9 mouse cellular contexts compared by ENCODE assay signal in the genomic region with DNA sequence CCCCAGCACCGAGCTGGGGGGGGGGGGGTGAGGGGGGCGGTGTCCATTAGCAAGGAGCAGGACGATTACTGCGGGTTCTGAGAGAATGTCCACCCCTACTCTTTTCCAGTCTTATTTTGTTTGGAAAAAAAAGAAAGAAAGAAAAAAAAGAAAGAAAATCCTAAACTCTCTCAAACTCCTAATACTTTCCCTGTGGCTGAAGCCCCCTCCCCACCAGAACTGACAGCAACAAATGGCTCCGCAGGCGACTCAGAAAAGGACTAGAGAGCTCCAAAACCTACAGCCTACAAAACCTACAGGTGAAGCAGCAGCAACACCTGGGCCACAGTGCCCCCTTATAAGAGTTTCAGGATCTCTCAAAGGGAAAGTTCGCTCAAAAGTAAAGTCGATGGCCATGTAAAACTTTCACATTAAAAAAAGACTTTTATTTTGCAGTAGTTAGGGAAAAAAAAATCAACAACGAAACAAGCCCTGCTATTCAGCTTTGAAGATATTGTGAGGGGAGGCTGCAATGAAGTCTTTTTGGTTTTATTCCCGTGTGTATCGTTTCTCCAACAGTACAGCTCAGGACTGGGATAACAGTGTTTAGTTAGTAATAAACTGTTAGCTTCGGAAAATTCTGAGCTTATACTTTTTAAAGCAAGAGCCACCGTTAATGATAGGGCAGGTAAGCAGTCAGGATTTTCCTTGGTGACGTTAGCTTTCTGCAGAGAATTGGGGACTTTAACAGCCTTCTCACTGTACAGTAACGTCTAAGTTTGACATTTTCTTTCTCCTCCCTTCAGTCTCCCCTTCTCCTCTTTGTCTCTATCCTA. TPM values are rescaled to one million over a fixed set of nuclear protein-coding genes. Genes with fewer than 3 reads are reported as not detected.
DNase-seq lines count a peak whose midpoint lies in the region; ATAC-seq and TF ChIP-seq lines count a peak whose summit lies in the region.
"Had no signal": no experiment of that assay in that cellular context is flagged by ENCODE, and none has a peak within 500 bp of the region (broad histone marks: within the 10 kb centered on the region; RNA-seq: fewer than 3 reads in every experiment).

No protein-coding gene starts in this region.

- H3K27me3 ChIP-seq in heart, embryonic 15.5 days, result peaks cover 93% of the 10 kb centered on the region
- H3K27me3 ChIP-seq in E14TG2a.4 (ENCODE audit: insufficient read depth, low read length), result peaks cover 90% of the 10 kb centered on the region
- peaks cover 4% of the 10 kb centered on the region; the same call in 1 of the 2 replicates for H3K27me3 ChIP-seq in forebrain, embryonic 14.5 days (replicated peaks; ENCODE audit: control insufficient read depth, insufficient read depth, low read length)
- H3K27me3 ChIP-seq in liver, postnatal 0 days (ENCODE audit: insufficient read depth, low read length), result peaks cover 81% of the 10 kb centered on the region

- DNase-seq in heart, postnatal 25 days (ENCODE audit: low spot score), result no peak
- peak; percentile 58 for DNase-seq in forebrain, embryonic 14.5 days (ENCODE audit: low spot score)
- no peak for DNase-seq in liver, postnatal 0 days
- no peak for DNase-seq in cerebellum, adult 11 months
- no peak for DNase-seq in gastrocnemius, adult 2 months

- no peak for TF ChIP-seq EP300 in liver, postnatal 0 days (IDR thresholded peaks at IDR 0.05; ENCODE audit: low read depth)

- no peak for TF ChIP-seq CTCF in E14TG2a.4 (conservative IDR thresholded peaks at IDR 0.05; ENCODE audit: low read length)
- TF ChIP-seq CTCF in liver, postnatal 0 days (IDR thresholded peaks at IDR 0.05; ENCODE audit: low read depth), result no peak
- TF ChIP-seq CTCF in gastrocnemius, adult 2 months (IDR thresholded peaks at IDR 0.05), result no peak

- no peak overlapping the region for H3K27ac ChIP-seq in heart, embryonic 15.5 days
- H3K27ac ChIP-seq in forebrain, embryonic 14.5 days (ENCODE audit: low read depth, low read length), result peak overlapping the region; percentile 87
- no peak overlapping the region for H3K27ac ChIP-seq in liver, postnatal 0 days (ENCODE audit: low read depth)
- no peak overlapping the region for H3K27ac ChIP-seq in gastrocnemius, adult 2 months

- no peak for ATAC-seq in heart, embryonic 15.5 days (replicated peaks; ENCODE audit: insufficient number of reproducible peaks, insufficient read depth, low FRiP score, low read depth)
- no peak for ATAC-seq in forebrain, embryonic 14.5 days
- ATAC-seq in liver, postnatal 0 days, result no peak
- no peak for ATAC-seq in erythroblast, adult 5-6 weeks (replicated peaks; ENCODE audit: low FRiP score, poor library complexity, severe bottlenecking)

- H3K9me3 ChIP-seq in heart, embryonic 15.5 days (replicated peaks), result no peaks in the 10 kb centered on the region
- H3K9me3 ChIP-seq in E14TG2a.4 (ENCODE audit: low read length), result no peaks in the 10 kb centered on the region
- H3K9me3 ChIP-seq in forebrain, embryonic 14.5 days (replicated peaks; ENCODE audit: control insufficient read depth, low read length), result no peaks in the 10 kb centered on the region
- no peaks in the 10 kb centered on the region for H3K9me3 ChIP-seq in liver, postnatal 0 days (ENCODE audit: low read length)

- peaks cover 28% of the 10 kb centered on the region for H3K4me1 ChIP-seq in heart, embryonic 15.5 days (replicated peaks)
- peaks cover 54% of the 10 kb centered on the region for H3K4me1 ChIP-seq in E14TG2a.4 (replicated peaks; ENCODE audit: low read depth, low read length)
- peaks cover 20% of the 10 kb centered on the region for H3K4me1 ChIP-seq in forebrain, embryonic 14.5 days (ENCODE audit: control insufficient read depth, insufficient read depth, low read length)
- H3K4me1 ChIP-seq in liver, postnatal 0 days (ENCODE audit: insufficient read depth), result no peaks in the 10 kb centered on the region

- WGBS in heart, embryonic 15.5 days, result 2% methylated on average over 15 of the region's 15 CpGs
- WGBS in forebrain, embryonic 14.5 days, result 2% methylated on average over 15 of the region's 15 CpGs
- WGBS in liver, postnatal 0 days (ENCODE audit: insufficient replicate concordance), result 4% methylated on average over 15 of the region's 15 CpGs

- peak overlapping the region; percentile 20 for H3K4me3 ChIP-seq in heart, embryonic 15.5 days
- peak overlapping the region; percentile 69 for H3K4me3 ChIP-seq in E14TG2a.4 (replicated peaks; ENCODE audit: low read length)
- H3K4me3 ChIP-seq in forebrain, embryonic 14.5 days (ENCODE audit: low read depth, low read length), result peak overlapping the region; percentile 35
- no peak overlapping the region for H3K4me3 ChIP-seq in liver, postnatal 0 days (ENCODE audit: low read depth, low read length)
- H3K4me3 ChIP-seq in gastrocnemius, adult 2 months, result no peak overlapping the region

- H3K36me3 ChIP-seq in heart, embryonic 15.5 days, result no peaks in the 10 kb centered on the region
- H3K36me3 ChIP-seq in E14TG2a.4 (ENCODE audit: insufficient read depth, low read length), result no peaks in the 10 kb centered on the region
- no peaks in the 10 kb centered on the region for H3K36me3 ChIP-seq in forebrain, embryonic 14.5 days (ENCODE audit: control insufficient read depth, insufficient read depth, low read length)
- H3K36me3 ChIP-seq in liver, postnatal 0 days (replicated peaks; ENCODE audit: insufficient read depth, low read length), result no peaks in the 10 kb centered on the region

- H3K4me2 ChIP-seq in heart, embryonic 15.5 days, result peak overlapping the region; percentile 24
- peak overlapping the region; percentile 73 for H3K4me2 ChIP-seq in forebrain, embryonic 14.5 days (ENCODE audit: low read length)
- peak overlapping the region; percentile 40; the same call in 1 of the 2 replicates for H3K4me2 ChIP-seq in liver, postnatal 0 days (ENCODE audit: low read depth, low read length)

- intact Hi-C loops in heart, postnatal 25 days (cut with DNase I), result no loop called here
- intact Hi-C loops in gastrocnemius, adult 2 months (cut with DNase I), result no loop called here

- no peak overlapping the region for H3K9ac ChIP-seq in heart, embryonic 15.5 days
- H3K9ac ChIP-seq in forebrain, embryonic 14.5 days (ENCODE audit: low read length), result peak overlapping the region; percentile 63
- no peak overlapping the region for H3K9ac ChIP-seq in liver, postnatal 0 days (replicated peaks)

RNA-seq across cellular contexts. Expression of gene Pou3f2, which starts 7.4 kb away (rescaled TPM):
- 0.05 and 0.09 TPM in 2 replicates for polyA plus RNA-seq in heart, embryonic 15.5 days (2015; fragmentation: Nextera tagmentation; extraction: Ambion mirVana)
- total RNA-seq in heart, postnatal 25 days (2021), result not detected
- polyA plus RNA-seq in forebrain, embryonic 14.5 days (2014; fragmentation: Nextera tagmentation; extraction: Ambion mirVana), result 22.3 and 36.2 TPM in 2 replicates
- not detected in 2 replicates for polyA plus RNA-seq in liver, postnatal 0 days (2015; fragmentation: Nextera tagmentation; extraction: Ambion mirVana)
- not detected in 2 replicates for total RNA-seq in erythroblast, adult 5-6 weeks (2015; ENCODE audit: low replicate concordance)
- not detected in 2 replicates for total RNA-seq in erythroblast, adult 5-6 weeks (2017; ENCODE audit: low replicate concordance)
- total RNA-seq in gastrocnemius, adult 2 months (2021), result not detected
- total RNA-seq: liver, adult 2 months had no signal
- polyA plus RNA-seq: liver, adult 2 months had no signal

Comparison
In these comparisons a context has a peak if more than half of its experiments do, and no peak if none do; other contexts are left out.
1. H3K4me3 ChIP-seq: peak in heart, embryonic 15.5 days (single experiment), E14TG2a.4 (single experiment) and forebrain, embryonic 14.5 days (single experiment); none in liver, postnatal 0 days (single experiment) and gastrocnemius, adult 2 months (single experiment).
2. Peak in every context shown above with its lines, with median percentiles within 50 percentile points of each other: H3K4me2 ChIP-seq.